13 mouse cellular contexts compared by ENCODE assay signal in the genomic region with DNA sequence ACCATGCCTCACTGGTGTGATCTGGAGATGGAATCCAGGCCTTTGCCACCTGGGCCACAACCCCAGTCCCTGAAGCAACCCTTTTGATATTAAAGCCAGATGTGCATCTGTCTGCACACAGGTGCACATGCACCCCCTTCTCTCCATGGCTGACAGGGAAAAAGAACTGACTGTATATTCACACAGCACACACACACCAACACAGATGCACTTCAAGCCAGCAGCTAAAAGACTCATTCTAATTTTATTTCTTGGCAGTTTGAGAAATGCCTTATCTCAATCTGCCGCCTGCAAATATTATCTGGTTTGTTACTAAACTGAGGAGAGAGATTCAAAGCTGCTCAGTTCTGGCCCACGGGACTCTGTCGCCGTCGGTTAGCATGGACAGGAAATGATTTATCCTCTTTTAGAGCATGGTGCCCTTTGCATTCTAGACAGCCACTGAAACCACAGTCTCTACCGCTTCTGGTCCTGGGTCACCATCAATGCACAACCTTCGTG.
A peak's percentile ranks its signal among the peaks of the same experiment; 100 is the strongest.
DNase-seq lines count a peak whose midpoint lies in the region; ATAC-seq and TF ChIP-seq lines count a peak whose summit lies in the region.
"Had no signal": no experiment of that assay in that cellular context is flagged by ENCODE, and none has a peak within 500 bp of the region (broad histone marks: within the 10 kb centered on the region; RNA-seq: fewer than 3 reads in every experiment).

No protein-coding gene starts in this region.

- no peak for DNase-seq in heart, adult 2 months
- DNase-seq in heart, adult 9 months (ENCODE audit: low spot score in 2 of 2): no peak
- peak; percentile 52 for DNase-seq in CH12.LX (ENCODE audit: extremely low read depth)
- peak; percentile 27 to 52 for DNase-seq in natural killer cell, adult 2 months (ENCODE audit: low spot score in 2 of 2)
- no peak for DNase-seq in forebrain, embryonic 14.5 days (ENCODE audit: low spot score)
- DNase-seq: cerebellum, postnatal 10 days; midbrain, embryonic 14.5 days had no signal

- H3K9me3 ChIP-seq in CH12.LX (replicated peaks; ENCODE audit: low read length): peaks cover 7% of the 10 kb centered on the region
- H3K9me3 ChIP-seq in heart, embryonic 16.5 days (replicated peaks; ENCODE audit: control insufficient read depth, low read length): peaks cover 5% of the 10 kb centered on the region; the same call in 1 of the 2 replicates
- peaks cover 7% of the 10 kb centered on the region for H3K9me3 ChIP-seq in kidney, embryonic 14.5 days (ENCODE audit: control insufficient read depth, low read length)
- 0 out of 2 replicates have a peak, but pooled peaks cover 4% of the 10 kb centered on the region for H3K9me3 ChIP-seq in forebrain, embryonic 14.5 days (replicated peaks; ENCODE audit: control insufficient read depth, low read length)
- H3K9me3 ChIP-seq in midbrain, embryonic 15.5 days: no peaks in the 10 kb centered on the region
- H3K9me3 ChIP-seq: lung, embryonic 15.5 days had no signal

- TF ChIP-seq RAD21 in CH12.LX (IDR thresholded peaks at IDR 0.05; ENCODE audit: low read depth, low read length): no peak

- peaks cover 2% of the 10 kb centered on the region; the same call in 1 of the 2 replicates for H3K36me3 ChIP-seq in heart, adult 2 months (ENCODE audit: control insufficient read depth, insufficient read depth, low read length)
- peaks cover 9 to 20% of the 10 kb centered on the region in 2 experiments for H3K36me3 ChIP-seq in CH12.LX (replicated peaks in 1 of 2; ENCODE audit: control insufficient read depth in 1 of 2, insufficient read depth in 1 of 2, low read length in 1 of 2)
- peaks cover 12% of the 10 kb centered on the region for H3K36me3 ChIP-seq in heart, embryonic 16.5 days (ENCODE audit: control insufficient read depth, insufficient read depth)
- peaks cover 16% of the 10 kb centered on the region for H3K36me3 ChIP-seq in kidney, embryonic 14.5 days (ENCODE audit: control insufficient read depth, insufficient read depth, low read length)
- H3K36me3 ChIP-seq in forebrain, embryonic 14.5 days (ENCODE audit: control insufficient read depth, insufficient read depth, low read length): peaks cover 14% of the 10 kb centered on the region; the same call in 1 of the 2 replicates
- H3K36me3 ChIP-seq in midbrain, embryonic 15.5 days (replicated peaks): peaks cover 4% of the 10 kb centered on the region; the same call in 1 of the 2 replicates

- in situ Hi-C loops in CH12.LX (cut with MboI; ENCODE audit: low pct_ligation_motif_present, low pct_unique_long_range_greater_than_20kb, low sequenced_read_pairs): loop anchor here (5.0 kb wide), 1 partner anchor 37 kb away; no protein-coding TSS in a partner anchor

- no peaks in the 10 kb centered on the region for H3K27me3 ChIP-seq in heart, adult 2 months (ENCODE audit: control insufficient read depth, insufficient read depth, low read length)
- H3K27me3 ChIP-seq in CH12.LX (replicated peaks): no peaks in the 10 kb centered on the region
- no peaks in the 10 kb centered on the region for H3K27me3 ChIP-seq in heart, embryonic 16.5 days (ENCODE audit: control insufficient read depth, insufficient read depth, low read length)
- H3K27me3 ChIP-seq in kidney, embryonic 14.5 days (ENCODE audit: control insufficient read depth, insufficient read depth, low read length): no peaks in the 10 kb centered on the region
- no peaks in the 10 kb centered on the region for H3K27me3 ChIP-seq in forebrain, embryonic 14.5 days (replicated peaks; ENCODE audit: control insufficient read depth, insufficient read depth, low read length)
- H3K27me3 ChIP-seq in midbrain, embryonic 15.5 days (replicated peaks): no peaks in the 10 kb centered on the region
- H3K27me3 ChIP-seq: lung, embryonic 15.5 days had no signal

- no peak for TF ChIP-seq CTCF in heart, adult 2 months (IDR thresholded peaks at IDR 0.05)
- no peak for TF ChIP-seq CTCF in CH12.LX (conservative IDR thresholded peaks at IDR 0.05 in 1 of 2, IDR thresholded peaks at IDR 0.05 in 1 of 2; ENCODE audit: low read depth in 2 of 2, low read length in 2 of 2)

- no peak for TF ChIP-seq EP300 in heart, adult 2 months (IDR thresholded peaks at IDR 0.05; ENCODE audit: insufficient read depth, low read depth, low read length)
- TF ChIP-seq EP300 in CH12.LX (IDR thresholded peaks at IDR 0.05; ENCODE audit: low read length): no peak

- peaks cover 11% of the 10 kb centered on the region for H3K4me1 ChIP-seq in heart, adult 2 months (ENCODE audit: control insufficient read depth, insufficient read depth, low read length)
- peaks cover 6 to 35% of the 10 kb centered on the region in 2 experiments; a peak in 3 of 4 replicates for H3K4me1 ChIP-seq in CH12.LX (ENCODE audit: control insufficient read depth in 1 of 2, insufficient read depth in 2 of 2)
- H3K4me1 ChIP-seq in heart, embryonic 16.5 days (ENCODE audit: control insufficient read depth, insufficient read depth, low read length): peaks cover 37% of the 10 kb centered on the region
- peaks cover 28% of the 10 kb centered on the region for H3K4me1 ChIP-seq in kidney, embryonic 14.5 days (ENCODE audit: control insufficient read depth, insufficient read depth, low read length)
- no peaks in the 10 kb centered on the region for H3K4me1 ChIP-seq in forebrain, embryonic 14.5 days (ENCODE audit: control insufficient read depth, insufficient read depth, low read length)
- peaks cover 2% of the 10 kb centered on the region; the same call in 1 of the 2 replicates for H3K4me1 ChIP-seq in midbrain, embryonic 15.5 days

- no peak overlapping the region for H3K4me2 ChIP-seq in CH12.LX (ENCODE audit: insufficient read depth, low read depth, poor library complexity, severe bottlenecking)
- H3K4me2 ChIP-seq in heart, embryonic 16.5 days (ENCODE audit: low read depth, low read length): no peak overlapping the region
- no peak overlapping the region for H3K4me2 ChIP-seq in kidney, embryonic 14.5 days (replicated peaks; ENCODE audit: low read depth, low read length)
- no peak overlapping the region for H3K4me2 ChIP-seq in forebrain, embryonic 14.5 days (ENCODE audit: low read length)
- H3K4me2 ChIP-seq in midbrain, embryonic 15.5 days: no peak overlapping the region
- H3K4me2 ChIP-seq: lung, embryonic 15.5 days had no signal

- H3K79me2 ChIP-seq in heart, adult 2 months (replicated peaks; ENCODE audit: control insufficient read depth, insufficient read depth, low read length): no peaks in the 10 kb centered on the region; the same call in 1 of the 2 replicates
- H3K79me2 ChIP-seq in CH12.LX (replicated peaks; ENCODE audit: control insufficient read depth, extremely low read depth, insufficient read depth, poor library complexity, severe bottlenecking): no peaks in the 10 kb centered on the region

- 16% methylated on average over 7 of the region's 7 CpGs for WGBS in heart, adult 2 months
- 16% methylated on average over 7 of the region's 7 CpGs for WGBS in heart, embryonic 16.5 days
- 45% methylated on average over 7 of the region's 7 CpGs for WGBS in kidney, embryonic 14.5 days
- 89% methylated on average over 7 of the region's 7 CpGs for WGBS in forebrain, embryonic 14.5 days
- 79% methylated on average over 7 of the region's 7 CpGs for WGBS in midbrain, embryonic 15.5 days

- intact Hi-C loops in heart, adult 2 months (cut with DNase I): no loop called here

- peak overlapping the region; percentile 17 for H3K27ac ChIP-seq in heart, adult 2 months
- H3K27ac ChIP-seq in CH12.LX (ENCODE audit: insufficient read depth, low read depth): no peak overlapping the region
- peak overlapping the region; percentile 63 for H3K27ac ChIP-seq in heart, embryonic 16.5 days (ENCODE audit: low read length)
- no peak overlapping the region for H3K27ac ChIP-seq in kidney, embryonic 14.5 days (ENCODE audit: low read depth, low read length)
- H3K27ac ChIP-seq in forebrain, embryonic 14.5 days (ENCODE audit: low read depth, low read length): no peak overlapping the region
- H3K27ac ChIP-seq in midbrain, embryonic 15.5 days: no peak overlapping the region
- H3K27ac ChIP-seq: lung, embryonic 15.5 days; stomach, postnatal 0 days had no signal

- H3K4me3 ChIP-seq in heart, adult 2 months: no peak overlapping the region
- H3K4me3 ChIP-seq in CH12.LX (replicated peaks in 1 of 3; ENCODE audit: low read depth in 2 of 3, low read length in 2 of 3, poor library complexity in 1 of 3): no peak overlapping the region
- no peak overlapping the region for H3K4me3 ChIP-seq in heart, embryonic 16.5 days (ENCODE audit: low read length)
- H3K4me3 ChIP-seq in kidney, embryonic 14.5 days (ENCODE audit: low read length): no peak overlapping the region
- H3K4me3 ChIP-seq in forebrain, embryonic 14.5 days (ENCODE audit: low read depth, low read length): no peak overlapping the region
- H3K4me3 ChIP-seq in midbrain, embryonic 15.5 days: no peak overlapping the region
- H3K4me3 ChIP-seq: lung, embryonic 15.5 days had no signal

- TF ChIP-seq POLR2A in heart, adult 2 months (IDR thresholded peaks at IDR 0.05; ENCODE audit: insufficient read depth, low read depth, low read length): no peak
- no peak for TF ChIP-seq POLR2A in CH12.LX (IDR thresholded peaks at IDR 0.05; ENCODE audit: low read depth, low read length)

- dilution Hi-C loops in CH12.LX (cut with MboI; ENCODE audit: extremely low pct_ligation_motif_present, extremely low pct_unique_long_range_greater_than_20kb, low sequenced_read_pairs): no loop called here

- peak; percentile 46 for ATAC-seq in heart, embryonic 16.5 days (replicated peaks; ENCODE audit: extremely low read depth, insufficient read depth, low FRiP score)
- ATAC-seq in kidney, embryonic 14.5 days (ENCODE audit: low FRiP score, low TSS enrichment): no peak
- no peak for ATAC-seq in forebrain, embryonic 14.5 days
- no peak for ATAC-seq in midbrain, embryonic 15.5 days (replicated peaks)
- ATAC-seq: inflammation-experienced regulatory T-cells, adult 6 months had no signal

- H3K9ac ChIP-seq in heart, adult 2 months (ENCODE audit: low read depth, low read length): no peak overlapping the region
- no peak overlapping the region for H3K9ac ChIP-seq in CH12.LX (ENCODE audit: insufficient read depth, low read depth)
- no peak overlapping the region for H3K9ac ChIP-seq in heart, embryonic 16.5 days (ENCODE audit: low read length)
- no peak overlapping the region for H3K9ac ChIP-seq in kidney, embryonic 14.5 days (ENCODE audit: low read depth, low read length)
- no peak overlapping the region for H3K9ac ChIP-seq in forebrain, embryonic 14.5 days (ENCODE audit: low read length)
- H3K9ac ChIP-seq in midbrain, embryonic 15.5 days: no peak overlapping the region
- H3K9ac ChIP-seq: lung, embryonic 15.5 days had no signal

TF ChIP-seq in CH12.LX, 34 proteins besides CTCF, POLR2A, EP300 and RAD21:
- no peak for TF ChIP-seq USF2 (conservative IDR thresholded peaks at IDR 0.05; ENCODE audit: low read depth, low read length)
- no peak for TF ChIP-seq CHD2 (IDR thresholded peaks at IDR 0.05; ENCODE audit: low read length)
- TF ChIP-seq CHD1 (IDR thresholded peaks at IDR 0.05; ENCODE audit: low read depth, low read length): no peak

Comparison
In these comparisons a context has a peak if more than half of its experiments do, and no peak if none do; other contexts are left out.
1. DNase-seq: peak in CH12.LX (single experiment) and natural killer cell, adult 2 months (2 of 2); none in heart, adult 2 months (0 of 2), heart, adult 9 months (0 of 2) and forebrain, embryonic 14.5 days (single experiment).
2. H3K27ac ChIP-seq: peak in heart, adult 2 months (single experiment) and heart, embryonic 16.5 days (single experiment); none in CH12.LX (single experiment), kidney, embryonic 14.5 days (single experiment), forebrain, embryonic 14.5 days (single experiment) and midbrain, embryonic 15.5 days (single experiment).